Mouse (Mus musculus) heart, adult 2 months (tissue): ENCODE results near the gene Tex12.

ENCODE experiments used
- CTCF ChIP-seq: fragments of 200-600 bp; IDR thresholded peaks from 2 replicates; pipeline ENCODE4 v1.8.1; 2022; ENCODE audit warnings: antibody characterized with exemption, mild to moderate bottlenecking, moderate library complexity
- EP300 ChIP-seq: fragments of 200-500 bp; IDR thresholded peaks from 2 replicates; pipeline ENCODE4 v1.6.1; 2011; ENCODE audit warnings: low read depth, low read length, control low read depth; ENCODE audit not compliant: insufficient read depth
- POLR2A ChIP-seq: fragments of 200-500 bp; IDR thresholded peaks from 2 replicates; pipeline ENCODE4 v1.6.1; 2011; ENCODE audit warnings: mild to moderate bottlenecking, low read depth, low read length, control low read depth; ENCODE audit not compliant: insufficient read depth

- TF ChIP-seq POLR2A (no peak), EP300 (no peak), CTCF (no peak)
Measured at GRCm38 (mm10) chr9:50601536-50601935, 40.4 kb upstream of the Tex12 start.
